Mouse (Mus musculus) adrenal gland, postnatal 4 days (tissue): ENCODE data around the gene Clptm1. TPM values are rescaled to one million over a fixed set of nuclear protein-coding genes. Genes with fewer than 3 reads are reported as not detected.
"Not testable (repeated sequence)": the region's sequence is repeated elsewhere in the genome, so short reads cannot be mapped to it uniquely, and the experiment has no call there.

Experiments used
- DNase-seq, 2 experiments: peaks; one replicate each; pipeline ENCODE4 v3.0.0; 2021 to 2022; ENCODE audit warnings: low spot score in 2 of 2, mixed read lengths in 2 of 2
- total RNA-seq, 2 experiments: library from RNA; stranded (reverse); gene quantifications; 2 replicates each; pipeline ENCODE4 v1.2.3; 2021

Gene Clptm1
- total RNA-seq, 2 experiments from 2014 or later, result 112 to 116 TPM

DNA sequence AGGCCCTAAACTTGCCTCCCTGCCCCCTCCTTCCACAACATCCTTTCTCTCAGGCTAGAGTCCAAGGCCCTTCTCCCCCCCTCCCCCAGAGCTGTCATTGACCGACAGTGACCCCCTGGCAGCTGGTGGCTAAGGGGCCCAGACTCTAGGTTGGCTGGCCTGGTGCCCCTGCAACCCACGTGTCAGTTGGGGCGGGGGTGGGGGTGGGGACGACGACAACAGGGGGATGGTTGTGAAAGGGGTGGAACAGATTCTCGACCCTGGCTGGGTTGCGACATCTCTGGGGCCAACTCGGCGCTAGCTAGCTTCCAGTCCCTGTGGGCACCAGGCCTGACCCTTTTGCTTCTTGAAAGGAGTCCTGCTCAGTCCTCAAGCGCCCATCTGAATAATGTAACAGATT is 28.6 kb upstream of the Clptm1 start:
- DNase-seq, result peak in 1 of 2 experiments; percentile 50

DNA sequence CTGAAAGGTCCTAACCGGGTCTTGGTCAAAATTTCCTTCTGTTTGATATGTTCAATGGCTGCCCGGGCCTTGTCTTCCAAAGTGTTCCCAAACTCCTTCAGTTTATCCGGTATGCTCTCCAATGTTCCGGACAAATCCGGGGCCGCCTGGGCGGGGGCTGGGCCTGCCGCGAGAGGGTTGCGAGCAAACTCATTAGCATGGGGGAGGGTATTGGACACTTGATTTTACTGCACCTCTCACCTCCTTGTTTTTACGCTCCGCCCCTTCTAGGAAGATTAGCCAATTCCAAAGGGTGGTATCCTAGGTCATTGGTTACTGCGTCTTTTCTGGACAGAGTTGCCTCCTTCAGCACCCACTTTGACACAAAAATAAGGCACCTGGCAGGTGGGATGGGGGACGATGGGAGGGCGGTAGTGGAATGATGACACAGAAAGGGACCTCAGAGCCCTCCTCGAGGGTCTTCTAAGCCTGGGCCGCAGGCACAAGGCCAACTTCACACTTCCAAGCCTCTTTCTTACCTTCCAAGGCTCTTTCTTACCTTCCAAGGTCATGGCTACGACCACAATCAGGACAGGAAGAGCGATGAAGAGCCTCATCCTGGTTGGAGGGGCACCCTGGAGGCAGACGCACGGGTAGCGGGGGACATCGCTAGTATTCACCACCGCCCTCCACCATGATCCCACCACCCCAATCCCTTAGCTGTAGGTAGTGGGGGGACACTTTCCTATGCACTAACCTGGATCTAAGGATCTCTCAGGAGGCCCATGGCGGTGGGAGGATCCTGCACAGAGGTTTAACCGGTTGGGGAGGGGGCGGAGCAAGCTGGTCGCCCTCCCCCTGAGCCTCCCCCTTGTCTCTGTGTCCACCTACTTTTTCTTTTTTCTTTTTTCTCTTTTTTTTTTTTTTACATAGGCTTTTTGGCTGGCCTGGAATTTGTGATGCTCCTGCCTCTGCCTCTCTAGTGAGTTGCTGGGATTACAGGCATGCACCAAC is 27.3 kb upstream of the Clptm1 start, which contains the start of gene Apoc1:
Apoc1 (minus strand) TSS at position 788 of the 993 bp plus-strand sequence.
- DNase-seq, result no peak

DNA sequence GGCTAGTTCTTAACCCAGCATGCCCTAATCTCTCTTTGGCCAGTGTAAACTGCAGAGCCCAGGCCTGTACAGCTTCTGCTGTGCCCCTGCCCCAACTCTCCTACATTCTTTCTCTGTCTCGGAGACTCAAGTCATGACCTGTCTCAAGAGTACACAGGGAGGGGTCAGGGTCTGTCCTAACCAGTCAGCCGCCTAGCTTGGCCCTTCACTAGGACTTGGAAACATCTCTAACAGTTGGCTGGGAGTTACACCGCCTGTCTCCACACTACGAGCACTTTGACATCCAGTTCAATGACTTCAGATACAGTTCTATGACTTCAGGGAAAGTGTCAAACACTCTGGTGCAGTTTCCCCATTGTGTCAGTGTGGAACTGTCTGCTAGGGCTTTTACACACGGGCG is 26.6 kb upstream of the Clptm1 start:
- no peak for DNase-seq

DNA sequence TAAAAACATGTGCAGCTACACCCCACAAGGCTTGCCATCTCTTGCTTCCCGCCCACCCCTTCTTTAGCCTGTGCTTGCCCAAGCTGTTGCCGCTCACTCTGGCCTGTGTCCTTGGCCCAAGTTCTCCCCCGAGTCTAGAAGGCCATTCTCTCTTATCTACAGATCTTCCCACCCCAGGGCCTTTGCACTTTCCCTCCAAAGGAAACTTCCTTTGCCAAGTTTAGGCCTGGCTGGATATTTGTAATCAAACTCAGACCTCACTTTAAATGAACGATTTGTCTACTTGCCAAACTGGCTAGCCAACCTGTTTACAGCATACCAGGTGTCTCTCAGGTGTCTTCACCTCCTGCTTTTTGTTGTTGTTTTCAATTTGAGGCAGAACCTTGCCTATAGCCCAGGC is 26.0 kb upstream of the Clptm1 start:
- DNase-seq, result no peak

GRCm38 (mm10) chr7:19688611-19689010 is 23.8 kb upstream of the Clptm1 start:
- DNase-seq, result no peak

DNA sequence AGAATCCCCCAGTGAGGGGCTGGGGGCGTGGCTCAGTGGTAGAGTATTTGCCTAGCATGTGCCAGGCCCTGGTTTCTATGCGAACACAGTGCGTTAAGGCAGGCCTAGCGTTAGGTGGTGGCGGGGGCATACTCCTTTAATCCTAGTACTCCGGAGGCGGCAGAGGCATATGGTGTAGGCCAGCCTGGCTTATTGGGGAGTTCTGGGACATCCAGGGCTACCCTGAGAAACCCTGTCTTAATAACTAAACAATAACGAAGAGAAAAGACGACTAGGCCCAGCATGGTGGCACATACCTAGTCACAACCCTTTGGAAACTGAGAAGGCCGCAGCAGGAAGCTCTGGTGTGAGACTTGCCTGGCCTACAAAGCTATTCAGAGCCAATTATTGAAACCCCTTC is 23.3 kb upstream of the Clptm1 start:
- no peak for DNase-seq

GRCm38 (mm10) chr7:19686927-19687583 is 22.2 kb upstream of the Clptm1 start:
- not testable (repeated sequence) for DNase-seq

DNA sequence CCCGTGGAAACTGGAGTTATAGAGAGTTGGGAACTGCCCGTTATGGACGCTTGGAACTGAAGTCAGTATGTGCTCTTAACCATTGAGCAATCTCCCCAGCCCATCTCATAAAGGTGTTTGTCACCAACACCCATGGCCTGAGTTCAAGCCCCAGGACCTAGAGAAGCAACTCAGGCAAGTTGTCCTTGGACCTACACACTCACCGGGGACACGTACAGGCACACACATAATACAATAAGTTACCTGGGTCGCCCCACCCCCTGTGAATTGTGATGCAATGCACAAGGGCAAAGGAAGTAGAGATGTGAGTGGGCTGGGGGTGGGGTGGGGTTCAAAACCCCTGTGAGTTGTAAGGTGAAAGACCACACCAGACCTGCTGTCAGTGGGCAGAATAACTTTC is 21.7 kb upstream of the Clptm1 start:
- DNase-seq, result no peak

DNA sequence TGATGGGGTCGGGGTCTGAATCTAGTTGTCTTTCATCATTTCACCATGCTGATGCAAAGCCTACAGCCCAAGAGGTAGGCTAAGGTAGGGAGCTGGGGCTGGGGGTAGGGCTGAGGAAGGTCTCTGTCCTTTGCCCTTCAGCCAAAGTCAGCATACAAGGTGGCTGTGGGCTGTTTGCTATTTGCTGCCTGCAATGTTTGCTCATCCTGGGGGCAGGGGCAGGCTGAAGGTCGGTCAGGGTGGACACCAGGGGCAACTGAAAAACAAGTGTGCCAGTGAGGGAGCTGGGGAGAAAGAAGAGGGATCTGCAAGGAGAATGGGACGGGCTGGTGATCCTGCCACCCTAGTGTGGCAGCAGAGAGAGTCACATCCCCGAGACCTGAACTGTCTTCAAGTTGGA is 20.5 kb upstream of the Clptm1 start:
- DNase-seq, result no peak

- DNase-seq, result no peak
Observed at GRCm38 (mm10) chr7:19683771-19684201, 19.0 kb upstream of the Clptm1 start.

DNA sequence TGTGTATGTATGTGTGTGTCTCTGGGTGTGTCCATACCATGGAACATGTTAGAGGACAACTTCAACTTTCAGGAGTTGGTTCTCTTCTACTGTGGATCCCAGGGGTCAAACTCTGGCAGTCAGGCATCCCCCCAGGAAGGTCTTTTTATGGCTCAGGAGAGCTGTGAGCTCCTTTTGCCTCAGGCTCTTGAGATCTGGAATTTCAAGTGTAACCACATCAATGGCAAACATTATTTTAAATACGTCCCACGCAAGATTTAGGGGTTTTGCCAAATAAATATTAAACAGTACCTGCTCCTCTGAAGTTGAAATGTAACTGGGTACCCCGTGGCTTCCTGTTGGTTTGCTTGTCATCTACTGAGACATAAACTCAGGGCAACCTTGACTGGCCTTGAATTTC is 18.1 kb upstream of the Clptm1 start:
- DNase-seq, result no peak

GRCm38 (mm10) chr7:19681202-19681694 is 16.4 kb upstream of the Clptm1 start, which contains the start of the genes Gm44805 and Apoc4:
Gene Gm44805 (minus strand): TSS chr7:19681423.
Gene Apoc4 (minus strand): TSS chr7:19681479.
- peak in 1 of 2 experiments; percentile 74 for DNase-seq

DNA sequence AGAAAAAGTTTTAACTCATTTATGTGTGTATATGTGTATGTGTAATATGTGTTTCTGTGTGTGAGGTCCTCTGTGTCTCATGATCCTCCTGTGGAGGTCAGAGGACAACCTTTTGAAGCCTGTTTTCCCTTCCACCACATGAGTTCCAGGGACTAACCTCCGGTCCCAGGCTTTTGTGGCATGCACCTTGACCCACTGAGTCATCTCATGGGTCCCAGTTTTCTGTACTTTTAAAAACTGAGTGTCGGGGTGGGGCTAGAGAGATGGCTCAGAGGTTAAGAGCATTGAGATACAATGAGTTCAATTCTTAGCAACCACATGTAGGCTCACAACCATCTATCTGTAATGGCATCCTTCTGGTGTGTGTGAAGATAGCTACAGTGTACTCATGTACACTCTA is 15.9 kb upstream of the Clptm1 start:
- DNase-seq, result no peak

- no peak for DNase-seq
Observed at GRCm38 (mm10) chr7:19678901-19679300, 14.1 kb upstream of the Clptm1 start.

DNA sequence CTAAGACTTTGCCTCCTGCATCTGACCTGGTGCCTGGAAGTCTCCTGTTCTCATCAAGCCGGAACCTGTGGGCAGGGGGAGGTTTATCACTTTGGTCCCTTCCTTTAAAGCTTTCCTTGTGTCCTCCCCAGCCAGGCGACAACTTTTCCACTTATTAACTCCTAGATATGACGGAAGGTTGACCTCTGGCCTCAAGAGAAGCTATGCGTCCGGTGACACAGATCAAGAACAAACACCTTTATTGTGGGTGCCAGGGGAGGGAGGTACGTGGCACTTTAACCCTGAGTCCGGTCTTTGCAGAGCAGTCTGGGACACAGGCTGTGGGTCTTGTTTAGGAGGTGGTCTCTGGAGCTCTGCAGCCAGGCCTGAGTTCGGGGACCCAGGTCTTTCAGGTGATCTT is 13.0 kb upstream of the Clptm1 start, which contains the start of gene Apoc2:
Apoc2 (minus strand) TSS at position 70 of the 400 bp plus-strand sequence.
- DNase-seq, result no peak

- no peak for DNase-seq
Observed at GRCm38 (mm10) chr7:19676662-19677061, 11.8 kb upstream of the Clptm1 start.

DNA sequence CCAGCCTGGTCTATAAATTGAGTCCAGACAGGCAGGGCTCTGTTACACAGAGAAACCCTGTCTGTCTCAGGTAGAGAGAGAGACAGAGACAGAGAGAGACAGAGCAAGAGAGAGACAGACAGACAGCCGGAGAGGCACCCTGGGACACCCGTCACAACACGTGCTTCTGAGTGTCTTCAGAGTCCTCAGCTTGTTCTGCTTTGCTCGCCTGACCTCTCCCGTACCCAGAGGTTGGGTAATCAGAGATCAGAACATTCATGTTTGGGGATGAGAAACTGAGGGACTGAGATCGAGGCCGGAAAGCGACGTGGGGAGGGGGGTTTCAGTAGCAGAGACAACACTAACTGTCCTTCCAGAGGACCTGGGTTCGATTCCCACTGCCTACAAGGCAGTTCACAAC is 11.0 kb upstream of the Clptm1 start:
- DNase-seq, result no peak

GRCm38 (mm10) chr7:19673083-19673699 is 8.4 kb upstream of the Clptm1 start:
- no peak for DNase-seq

GRCm38 (mm10) chr7:19671511-19671910 is 6.7 kb upstream of the Clptm1 start:
- no peak for DNase-seq

GRCm38 (mm10) chr7:19668947-19669721 is 4.3 kb upstream of the Clptm1 start:
- peak; percentile 59 to 90 for DNase-seq
